8 mouse cellular contexts compared by ENCODE assay signal in genomic region chr12:106174070-106174980, GRCm38 (mm10).
DNase-seq lines count a peak whose midpoint lies in the region; ATAC-seq and TF ChIP-seq lines count a peak whose summit lies in the region.

No protein-coding gene starts in this region.

- H3K4me3 ChIP-seq in liver, adult 2 months (ENCODE audit: insufficient read depth, low read depth, low read length) = no peak overlapping the region
- H3K4me3 ChIP-seq in forebrain, embryonic 13.5 days = peak overlapping the region; percentile 44
- peak overlapping the region; percentile 43 for H3K4me3 ChIP-seq in limb, embryonic 14.5 days (replicated peaks; ENCODE audit: low read length)

- no peak overlapping the region for H3K27ac ChIP-seq in liver, adult 2 months (replicated peaks; ENCODE audit: insufficient read depth, low read depth, low read length)
- peak overlapping the region; percentile 81 for H3K27ac ChIP-seq in forebrain, embryonic 13.5 days
- H3K27ac ChIP-seq in limb, embryonic 14.5 days (replicated peaks; ENCODE audit: low read depth, low read length) = no peak overlapping the region

- peaks cover 2% of the 10 kb centered on the region; the same call in 1 of the 2 replicates for H3K27me3 ChIP-seq in liver, adult 2 months (ENCODE audit: control insufficient read depth, insufficient read depth, low read length)
- H3K27me3 ChIP-seq in forebrain, embryonic 13.5 days = peaks cover 17% of the 10 kb centered on the region; the same call in 1 of the 2 replicates
- H3K27me3 ChIP-seq in limb, embryonic 14.5 days (ENCODE audit: control insufficient read depth, insufficient read depth, low read length) = peaks cover 39% of the 10 kb centered on the region

- TF ChIP-seq POLR2A in liver, adult 2 months (IDR thresholded peaks at IDR 0.05; ENCODE audit: extremely low read depth, insufficient read depth, low read length) = no peak
- no peak for TF ChIP-seq POLR2A in limb, embryonic 14.5 days (IDR thresholded peaks at IDR 0.05; ENCODE audit: borderline replicate concordance, extremely low read depth, insufficient read depth, insufficient read length)

- 1% methylated on average over 39 of the region's 39 CpGs for WGBS in liver, adult 2 months
- under 1% methylated on average over 39 of the region's 39 CpGs for WGBS in forebrain, embryonic 13.5 days
- WGBS in limb, embryonic 14.5 days = under 1% methylated on average over 39 of the region's 39 CpGs

- no peak for TF ChIP-seq CTCF in liver, adult 2 months (IDR thresholded peaks at IDR 0.05; ENCODE audit: low read depth, low read length)

- H3K4me2 ChIP-seq in forebrain, embryonic 13.5 days = peak overlapping the region; percentile 80
- peak overlapping the region; percentile 84 for H3K4me2 ChIP-seq in limb, embryonic 14.5 days (replicated peaks; ENCODE audit: low read depth, low read length, severe bottlenecking)

- H3K9ac ChIP-seq in liver, adult 2 months (ENCODE audit: low read depth, low read length) = no peak overlapping the region
- peak overlapping the region; percentile 57 for H3K9ac ChIP-seq in forebrain, embryonic 13.5 days
- peak overlapping the region; percentile 44 for H3K9ac ChIP-seq in limb, embryonic 14.5 days (ENCODE audit: low read depth, low read length, severe bottlenecking)

- no peaks in the 10 kb centered on the region for H3K9me3 ChIP-seq in forebrain, embryonic 13.5 days (replicated peaks)
- H3K9me3 ChIP-seq in limb, embryonic 14.5 days (ENCODE audit: control insufficient read depth, low read length) = no peaks in the 10 kb centered on the region

- no peaks in the 10 kb centered on the region for H3K36me3 ChIP-seq in liver, adult 2 months (ENCODE audit: control insufficient read depth, insufficient read depth, low read length)
- H3K36me3 ChIP-seq in forebrain, embryonic 13.5 days (ENCODE audit: poor library complexity, severe bottlenecking) = no peaks in the 10 kb centered on the region
- H3K36me3 ChIP-seq in limb, embryonic 14.5 days (ENCODE audit: control insufficient read depth, insufficient read depth, low read length) = no peaks in the 10 kb centered on the region

- no peaks in the 10 kb centered on the region for H3K79me2 ChIP-seq in liver, adult 2 months (ENCODE audit: control insufficient read depth, insufficient read depth, low read length)

- peaks cover 4% of the 10 kb centered on the region for H3K4me1 ChIP-seq in liver, adult 2 months (ENCODE audit: control insufficient read depth, insufficient read depth, low read length)
- H3K4me1 ChIP-seq in forebrain, embryonic 13.5 days = peaks cover 39% of the 10 kb centered on the region
- H3K4me1 ChIP-seq in limb, embryonic 14.5 days (ENCODE audit: control insufficient read depth, insufficient read depth, low read length) = 0 out of 2 replicates have a peak, but pooled peaks cover 4% of the 10 kb centered on the region

- peak; percentile 56 for ATAC-seq in forebrain, embryonic 13.5 days
- ATAC-seq in limb, embryonic 14.5 days (ENCODE audit: low FRiP score, low read depth) = peak; percentile 69

- DNase-seq in adrenal gland, adult 2 months = peak; percentile 7
- no peak for DNase-seq in adrenal gland, postnatal 4 days (ENCODE audit: low spot score in 2 of 2)
- peak; percentile 15 for DNase-seq in liver, adult 2 months (ENCODE audit: extremely low read depth, low read depth, low spot score)
- no peak for DNase-seq in liver
- DNase-seq in limb, embryonic 14.5 days (ENCODE audit: low spot score) = peak; percentile 5
- DNase-seq in retina, postnatal 1 day = peak; percentile 69
- DNase-seq in ovary, postnatal 10 days (ENCODE audit: low spot score) = no peak

Comparison
In these comparisons a context has a peak if more than half of its experiments do, and no peak if none do; other contexts are left out.
1. DNase-seq: peak in adrenal gland, adult 2 months (single experiment), liver, adult 2 months (single experiment), limb, embryonic 14.5 days (single experiment) and retina, postnatal 1 day (single experiment); none in adrenal gland, postnatal 4 days (0 of 2), liver (single experiment) and ovary, postnatal 10 days (single experiment).